Mouse (Mus musculus): ENCODE results near the gene Kif13a.

The Kif13a gene

DNA sequence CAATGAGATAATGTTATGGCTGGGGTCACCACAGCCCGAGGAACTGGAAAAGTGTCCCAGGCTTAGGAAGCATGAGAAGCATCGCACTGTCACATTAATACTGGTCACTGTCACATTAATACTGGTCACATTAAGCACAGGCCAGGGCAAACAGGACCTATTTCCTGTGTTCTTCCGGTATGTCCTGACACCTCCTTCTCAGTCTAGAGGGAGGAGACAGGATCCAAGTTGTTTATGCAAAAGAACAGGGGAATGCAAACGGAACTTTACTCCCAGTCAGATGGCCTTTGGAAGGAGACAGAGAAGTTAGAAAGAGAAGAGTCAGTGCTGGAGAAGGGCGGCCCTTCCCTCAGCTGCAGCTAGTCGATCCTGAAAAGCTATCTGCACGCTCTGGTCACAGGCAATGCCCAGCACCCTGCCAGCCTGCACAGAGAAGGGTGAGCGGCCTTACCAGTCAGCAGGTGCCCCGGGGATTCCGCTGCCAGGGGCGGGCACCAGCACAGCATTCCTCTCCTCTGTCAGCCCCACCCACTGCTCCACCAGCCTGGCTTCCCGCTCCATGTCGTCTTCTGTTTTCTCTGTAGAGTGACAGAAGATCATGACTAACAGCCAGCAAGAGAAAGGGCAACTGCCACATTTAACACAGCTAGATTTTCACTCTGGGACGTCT lies 152.9 kb downstream of the Kif13a start:
- no peak for DNase-seq (ENCODE audit: low spot score)

- DNase-seq (ENCODE audit: low spot score): no peak
Measured at GRCm38 (mm10) chr13:46774998-46775397, 154.7 kb downstream of the Kif13a start.

DNA sequence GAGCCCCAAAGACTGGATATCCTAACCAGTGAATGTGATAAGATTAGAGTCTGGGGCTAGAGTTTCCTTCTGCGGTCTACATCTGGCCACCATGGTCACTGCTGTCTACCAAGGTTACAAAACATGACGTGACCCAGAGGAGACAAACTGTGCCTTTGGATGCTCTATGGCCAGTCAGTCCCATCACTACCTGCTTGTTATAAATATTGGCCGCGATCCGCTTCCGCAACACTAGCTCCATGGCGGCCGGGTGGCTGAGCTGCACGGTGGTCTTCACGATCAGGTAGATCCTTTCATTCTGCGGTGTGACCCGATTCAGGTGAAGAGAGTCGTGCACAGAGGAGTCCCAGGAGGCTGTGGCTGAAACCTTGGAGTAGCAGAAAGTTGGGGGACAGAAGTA lies 157.1 kb downstream of the Kif13a start:
- DNase-seq (ENCODE audit: low spot score): no peak

- no peak for DNase-seq (ENCODE audit: low spot score)
Measured at GRCm38 (mm10) chr13:46765361-46765760, 164.3 kb downstream of the Kif13a start.

- no peak for DNase-seq (ENCODE audit: low spot score)
Measured at GRCm38 (mm10) chr13:46763210-46763609, 166.5 kb downstream of the Kif13a start.

GRCm38 (mm10) chr13:46760921-46761320 lies 168.7 kb downstream of the Kif13a start:
- no peak for DNase-seq (ENCODE audit: low spot score)

GRCm38 (mm10) chr13:46759281-46759809 lies 170.3 kb downstream of the Kif13a start:
- no peak for DNase-seq (ENCODE audit: low spot score)

DNA sequence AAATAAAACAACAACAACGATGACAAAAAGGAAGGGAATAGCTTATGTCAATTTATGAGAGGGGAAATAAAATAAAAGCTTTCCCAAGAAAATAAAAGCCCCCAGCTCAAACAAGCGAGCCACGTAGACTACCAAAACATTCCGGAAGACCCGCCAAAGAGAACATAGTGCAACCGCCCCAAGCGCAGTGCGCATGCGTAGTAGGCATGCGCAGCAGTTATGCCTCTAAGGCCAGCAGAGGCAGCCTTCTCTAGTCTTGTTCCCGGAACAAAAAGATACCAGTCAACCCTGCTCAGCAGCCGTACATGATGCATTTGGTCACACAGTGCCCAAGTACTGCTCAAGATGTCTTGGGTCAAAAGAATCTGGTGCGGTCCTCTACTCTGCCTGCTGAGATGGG lies 171.0 kb downstream of the Kif13a start:
- DNase-seq (ENCODE audit: low spot score): no peak

- DNase-seq (ENCODE audit: low spot score): no peak
Measured at GRCm38 (mm10) chr13:46757946-46758345, 171.7 kb downstream of the Kif13a start.

DNA sequence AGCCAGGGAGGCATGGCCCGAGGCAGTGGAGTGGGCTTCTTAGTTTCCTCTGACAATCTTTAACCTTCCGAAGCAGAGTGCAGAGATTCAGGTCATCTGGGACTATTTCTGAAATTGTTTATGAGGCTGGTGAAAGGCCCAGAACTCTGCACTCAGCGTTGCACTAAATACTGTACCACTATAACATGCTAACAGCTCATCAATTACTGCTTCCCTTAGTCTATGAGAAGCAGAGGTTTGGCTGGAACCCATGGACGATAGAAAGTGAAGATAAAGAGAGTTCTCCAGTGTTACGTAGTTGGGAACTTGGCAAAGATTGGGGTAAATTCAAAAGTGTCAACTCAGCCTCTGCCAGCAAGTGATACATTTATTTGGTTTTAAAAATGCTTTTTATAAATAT lies 176.4 kb downstream of the Kif13a start:
- DNase-seq (ENCODE audit: low spot score): no peak

- DNase-seq (ENCODE audit: low spot score): no peak
Measured at GRCm38 (mm10) chr13:46752566-46753229, 177.0 kb downstream of the Kif13a start.

DNA sequence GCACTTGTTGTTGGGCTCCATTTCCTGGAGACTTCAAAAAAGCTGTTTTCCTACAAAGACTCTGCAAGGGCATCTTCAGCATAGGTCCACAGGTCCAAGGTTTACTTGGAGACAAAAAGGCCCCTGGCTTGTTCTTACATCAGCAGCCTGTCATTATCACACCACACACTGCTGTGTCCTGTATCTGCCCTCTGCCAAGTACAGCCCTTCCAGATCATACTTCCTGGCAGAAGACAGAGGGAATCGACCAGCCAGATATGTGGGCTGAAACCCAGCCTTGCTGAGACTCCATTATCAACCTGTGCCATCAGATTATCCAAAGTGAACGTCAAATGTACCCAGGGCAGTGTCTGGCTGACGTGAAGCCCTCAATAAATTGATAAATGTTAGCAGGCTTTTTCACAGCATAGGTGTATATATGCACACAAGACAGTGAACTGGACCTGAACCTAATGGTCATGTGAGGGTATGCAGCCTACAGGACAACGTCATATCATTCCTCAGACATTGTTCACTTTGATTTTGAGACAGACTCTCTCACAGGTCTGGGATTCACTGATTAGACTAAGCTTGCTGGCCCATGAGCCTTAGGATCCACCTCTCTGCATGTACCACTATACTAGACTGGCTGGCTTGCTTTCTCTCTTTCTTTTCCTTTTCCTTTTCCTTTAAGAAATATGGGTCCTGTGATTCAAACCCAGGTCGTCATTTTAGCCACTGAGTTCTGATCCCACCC lies 181.4 kb downstream of the Kif13a start:
- DNase-seq (ENCODE audit: low spot score): no peak

- no peak for DNase-seq (ENCODE audit: low spot score)
Measured at GRCm38 (mm10) chr13:46743821-46744220, 185.8 kb downstream of the Kif13a start.

DNA sequence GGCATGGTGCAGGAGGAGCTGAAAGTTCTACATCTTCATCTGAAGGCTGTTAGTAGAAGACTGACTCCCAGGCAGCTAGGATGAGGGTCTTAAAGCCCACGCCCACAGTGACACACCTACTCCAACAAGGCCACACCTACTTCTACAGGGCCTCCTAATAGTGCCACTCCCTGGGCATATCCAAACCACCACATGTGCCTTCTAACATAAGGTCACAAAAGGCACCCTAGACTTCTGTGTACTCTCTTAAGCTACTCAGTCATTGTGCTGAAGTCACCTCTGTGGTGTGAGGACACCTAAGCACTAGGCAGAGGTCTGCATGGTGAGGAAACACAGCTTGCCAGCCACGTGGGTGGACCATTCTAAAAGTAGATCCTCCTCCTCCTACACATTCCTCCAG lies 187.3 kb downstream of the Kif13a start:
- DNase-seq (ENCODE audit: low spot score): no peak

DNA sequence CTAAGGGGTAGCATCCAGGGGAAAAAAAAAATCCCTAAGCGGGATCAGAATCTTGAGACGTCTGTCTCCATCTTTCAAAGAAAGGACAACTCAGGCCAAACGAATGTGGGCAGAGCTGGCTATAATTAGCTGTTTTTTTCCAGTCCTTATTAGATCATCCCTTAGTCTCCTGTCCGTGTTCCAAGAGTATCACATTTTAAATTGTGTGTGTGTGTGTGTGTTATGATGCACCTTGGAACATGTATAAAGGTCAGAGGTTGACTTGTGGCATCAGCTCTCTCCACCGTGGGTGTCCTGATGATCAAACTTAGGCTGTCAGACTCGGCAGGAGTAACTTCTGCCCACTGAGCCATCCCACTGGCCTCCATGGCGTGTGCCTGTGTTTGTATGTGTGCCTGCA lies 190.2 kb downstream of the Kif13a start:
- DNase-seq (ENCODE audit: low spot score): no peak

GRCm38 (mm10) chr13:46737482-46737881 lies 192.2 kb downstream of the Kif13a start:
- DNase-seq (ENCODE audit: low spot score): no peak

- DNase-seq (ENCODE audit: low spot score): no peak
Measured at GRCm38 (mm10) chr13:46736479-46736865, 193.2 kb downstream of the Kif13a start.

DNA sequence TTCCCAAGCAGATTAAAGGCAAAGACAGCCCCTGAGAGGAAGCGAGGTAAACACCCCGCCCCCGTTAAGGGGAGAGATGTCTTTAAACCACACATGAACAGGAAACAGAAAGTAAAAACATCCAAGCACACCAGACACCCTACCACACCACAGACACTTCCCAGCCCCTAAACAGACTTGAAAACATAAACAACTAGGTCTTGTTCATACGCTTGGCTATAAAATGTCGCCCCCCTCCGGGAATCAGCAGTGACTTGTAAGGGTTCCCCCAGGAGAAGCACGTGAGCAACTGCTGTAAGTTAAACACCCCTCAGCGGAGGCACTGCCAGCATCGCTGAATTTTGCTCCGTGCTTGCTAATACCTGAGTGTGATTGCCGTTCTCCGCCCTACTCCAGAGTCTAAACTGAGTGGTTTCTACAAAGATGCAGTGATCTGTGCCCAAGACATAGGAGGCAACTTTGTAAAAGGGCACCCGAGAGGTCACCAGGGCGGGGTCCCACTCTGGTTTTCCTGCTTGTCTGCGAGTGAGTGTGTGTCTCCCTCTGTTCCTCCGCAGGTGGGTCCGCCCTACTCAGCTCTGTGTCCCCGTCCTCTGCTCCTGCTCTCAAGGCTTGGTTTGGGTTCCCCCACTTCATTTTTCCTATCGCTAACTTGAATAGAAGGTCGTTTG lies 193.7 kb downstream of the Kif13a start:
- DNase-seq (ENCODE audit: low spot score): peak; percentile 55

DNA sequence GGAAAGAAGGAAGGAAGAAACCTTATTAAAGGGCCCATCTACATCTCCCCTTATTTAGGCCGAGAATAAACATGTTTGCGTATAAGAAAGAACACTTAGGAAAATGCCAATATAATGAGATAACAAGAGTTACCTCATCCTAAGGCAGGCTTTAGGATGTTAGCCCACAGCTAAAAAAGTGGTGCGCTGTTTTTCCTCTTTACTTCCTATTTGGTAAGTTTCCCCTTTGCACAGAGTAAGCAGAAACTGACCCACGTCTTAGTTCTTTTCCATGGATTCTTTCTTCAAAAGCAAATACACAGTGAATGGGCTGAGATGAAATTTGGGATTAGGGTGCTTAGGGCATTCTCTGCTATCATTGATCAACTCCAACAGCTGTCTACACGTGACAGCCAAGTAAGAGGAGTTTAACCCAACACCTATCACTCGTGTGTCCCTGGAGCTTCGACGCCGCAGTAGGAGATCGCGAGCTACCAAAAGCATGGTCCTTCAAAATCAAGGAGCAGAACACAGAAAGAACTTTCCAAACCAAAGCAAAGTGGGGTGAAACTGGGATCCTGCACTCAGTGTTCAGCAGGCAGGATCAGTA lies 194.4 kb downstream of the Kif13a start:
- DNase-seq (ENCODE audit: low spot score): peak; percentile 21

- no peak for DNase-seq (ENCODE audit: low spot score)
Measured at GRCm38 (mm10) chr13:46729998-46730397, 199.7 kb downstream of the Kif13a start.

GRCm38 (mm10) chr13:46728411-46728810 lies 201.3 kb downstream of the Kif13a start:
- no peak for DNase-seq (ENCODE audit: low spot score)

DNA sequence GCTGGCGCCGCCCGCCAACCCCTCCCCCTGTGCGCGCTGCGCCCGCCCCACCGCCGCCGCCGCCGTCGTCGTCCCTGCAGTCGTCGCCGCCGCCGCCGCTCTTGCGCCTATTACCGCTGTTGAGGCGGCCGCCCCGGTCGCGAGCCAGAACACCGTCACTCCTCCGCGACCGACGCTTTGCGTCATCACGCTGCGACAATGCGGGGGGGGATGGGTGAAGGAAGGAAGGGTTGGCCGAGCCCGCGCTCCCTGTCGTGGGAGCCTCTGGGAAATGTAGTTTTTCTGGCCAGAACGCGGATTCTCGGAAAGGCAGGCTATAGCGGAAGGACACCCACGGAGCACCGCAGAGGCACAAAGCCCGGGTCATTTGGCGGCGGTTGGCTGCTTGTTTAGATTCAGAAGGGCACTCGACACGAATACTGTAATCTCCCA lies 201.8 kb downstream of the Kif13a start, which contains the start of gene Nup153:
Nup153 (minus strand) TSS at position 104 of the 432 bp plus-strand sequence.
- DNase-seq (ENCODE audit: low spot score): peak; percentile 100

All from spleen, adult 12 weeks (tissue).